Mouse (Mus musculus) stomach, postnatal 0 days (tissue): Measurements from ENCODE around the gene Cntln.

Experiments
- CTCF ChIP-seq: IDR thresholded peaks from 2 replicates; pipeline ENCODE4 v1.5.1; 2016; ENCODE audit warnings: antibody characterized with exemption, low read depth, mild to moderate bottlenecking, moderate library complexity
- EP300 ChIP-seq: optimal IDR thresholded peaks from 2 replicates; pipeline ENCODE3; 2016; ENCODE audit warnings: antibody characterized with exemption

GRCm38 (mm10) chr4:85096682-85097081 is 212.6 kb downstream of the Cntln start:
- TF ChIP-seq CTCF (peak; percentile 97), EP300 (no peak)
